Mouse (Mus musculus): ENCODE measurements around the gene Bmp5. TPM values are rescaled to one million over a fixed set of nuclear protein-coding genes. Genes with fewer than 3 reads are reported as not detected.

Bmp5 gene
- polyA plus RNA-seq, 1 experiment from 2014 or later = 5.6 TPM

GRCm38 (mm10) chr9:75850670-75851228, 75.6 kb downstream of the Bmp5 start:
- no peaks in the 10 kb centered on the region for H3K27me3 ChIP-seq (ENCODE audit: control insufficient read depth, insufficient read depth, low read length)
- 78% methylated on average over 5 of the region's 5 CpGs for WGBS
- no peak overlapping the region for H3K27ac ChIP-seq (replicated peaks; ENCODE audit: low read depth, low read length)
- H3K4me1 ChIP-seq (ENCODE audit: control insufficient read depth, insufficient read depth, low read length) = no peaks in the 10 kb centered on the region
- H3K9ac ChIP-seq (ENCODE audit: low read length) = no peak overlapping the region
- no peak for ATAC-seq (ENCODE audit: insufficient number of reproducible peaks, low FRiP score, low TSS enrichment, low read depth)
- H3K4me2 ChIP-seq (ENCODE audit: low read depth, severe bottlenecking) = no peak overlapping the region
- H3K36me3 ChIP-seq (ENCODE audit: control insufficient read depth, insufficient read depth, low read length) = no peaks in the 10 kb centered on the region
- H3K9me3 ChIP-seq (ENCODE audit: control insufficient read depth, low read length) = no peaks in the 10 kb centered on the region
- H3K4me3 ChIP-seq (ENCODE audit: low read depth, low read length) = no peak overlapping the region
- no peak for DNase-seq (ENCODE audit: low spot score)

- ATAC-seq (ENCODE audit: insufficient number of reproducible peaks, low FRiP score, low TSS enrichment, low read depth) = no peak
- H3K9ac ChIP-seq (ENCODE audit: low read length) = no peak overlapping the region
- H3K4me1 ChIP-seq (ENCODE audit: control insufficient read depth, insufficient read depth, low read length) = no peaks in the 10 kb centered on the region
- H3K36me3 ChIP-seq (ENCODE audit: control insufficient read depth, insufficient read depth, low read length) = no peaks in the 10 kb centered on the region
- no peaks in the 10 kb centered on the region for H3K9me3 ChIP-seq (ENCODE audit: control insufficient read depth, low read length)
- H3K27me3 ChIP-seq (ENCODE audit: control insufficient read depth, insufficient read depth, low read length) = no peaks in the 10 kb centered on the region
- WGBS = 85% methylated on average over 3 of the region's 3 CpGs
- no peak overlapping the region for H3K4me2 ChIP-seq (ENCODE audit: low read depth, severe bottlenecking)
- no peak for DNase-seq (ENCODE audit: low spot score)
- H3K4me3 ChIP-seq (ENCODE audit: low read depth, low read length) = no peak overlapping the region
- H3K27ac ChIP-seq (replicated peaks; ENCODE audit: low read depth, low read length) = no peak overlapping the region
Observed at GRCm38 (mm10) chr9:75858161-75858560, 83.0 kb downstream of the Bmp5 start.

GRCm38 (mm10) chr9:75858939-75859338, 83.8 kb downstream of the Bmp5 start:
- H3K4me2 ChIP-seq (ENCODE audit: low read depth, severe bottlenecking) = no peak overlapping the region
- no peak overlapping the region for H3K4me3 ChIP-seq (ENCODE audit: low read depth, low read length)
- no peak for DNase-seq (ENCODE audit: low spot score)
- no peak for ATAC-seq (ENCODE audit: insufficient number of reproducible peaks, low FRiP score, low TSS enrichment, low read depth)
- H3K36me3 ChIP-seq (ENCODE audit: control insufficient read depth, insufficient read depth, low read length) = no peaks in the 10 kb centered on the region
- WGBS = 72% methylated on average over 2 of the region's 2 CpGs
- H3K4me1 ChIP-seq (ENCODE audit: control insufficient read depth, insufficient read depth, low read length) = no peaks in the 10 kb centered on the region
- no peaks in the 10 kb centered on the region for H3K27me3 ChIP-seq (ENCODE audit: control insufficient read depth, insufficient read depth, low read length)
- no peaks in the 10 kb centered on the region for H3K9me3 ChIP-seq (ENCODE audit: control insufficient read depth, low read length)
- H3K27ac ChIP-seq (replicated peaks; ENCODE audit: low read depth, low read length) = no peak overlapping the region
- H3K9ac ChIP-seq (ENCODE audit: low read length) = no peak overlapping the region

GRCm38 (mm10) chr9:75870332-75871177, 95.4 kb downstream of the Bmp5 start:
- H3K27ac ChIP-seq (replicated peaks; ENCODE audit: low read depth, low read length) = 0 out of 2 replicates have a peak overlapping the region, but pooled peaks have one; percentile 30
- H3K4me2 ChIP-seq (ENCODE audit: low read depth, severe bottlenecking) = no peak overlapping the region
- DNase-seq (ENCODE audit: low spot score) (no peak), ATAC-seq (ENCODE audit: insufficient number of reproducible peaks, low FRiP score, low TSS enrichment, low read depth) (no peak)
- H3K36me3 ChIP-seq (ENCODE audit: control insufficient read depth, insufficient read depth, low read length) = no peaks in the 10 kb centered on the region
- no peak overlapping the region for H3K9ac ChIP-seq (ENCODE audit: low read length)
- no peak overlapping the region for H3K4me3 ChIP-seq (ENCODE audit: low read depth, low read length)
- 70% methylated on average over 7 of the region's 7 CpGs for WGBS
- H3K9me3 ChIP-seq (ENCODE audit: control insufficient read depth, low read length) = no peaks in the 10 kb centered on the region
- H3K27me3 ChIP-seq (ENCODE audit: control insufficient read depth, insufficient read depth, low read length) = no peaks in the 10 kb centered on the region
- H3K4me1 ChIP-seq (ENCODE audit: control insufficient read depth, insufficient read depth, low read length) = peaks cover 5% of the 10 kb centered on the region; the same call in 1 of the 2 replicates

- 80% methylated on average over 2 of the region's 2 CpGs for WGBS
- H3K27me3 ChIP-seq (ENCODE audit: control insufficient read depth, insufficient read depth, low read length) = no peaks in the 10 kb centered on the region
- no peak for ATAC-seq (ENCODE audit: insufficient number of reproducible peaks, low FRiP score, low TSS enrichment, low read depth)
- no peak overlapping the region for H3K27ac ChIP-seq (replicated peaks; ENCODE audit: low read depth, low read length)
- no peak overlapping the region for H3K4me3 ChIP-seq (ENCODE audit: low read depth, low read length)
- H3K9me3 ChIP-seq (ENCODE audit: control insufficient read depth, low read length) = no peaks in the 10 kb centered on the region
- DNase-seq (ENCODE audit: low spot score) = no peak
- H3K4me1 ChIP-seq (ENCODE audit: control insufficient read depth, insufficient read depth, low read length) = no peaks in the 10 kb centered on the region
- no peak overlapping the region for H3K9ac ChIP-seq (ENCODE audit: low read length)
- no peaks in the 10 kb centered on the region for H3K36me3 ChIP-seq (ENCODE audit: control insufficient read depth, insufficient read depth, low read length)
- H3K4me2 ChIP-seq (ENCODE audit: low read depth, severe bottlenecking) = no peak overlapping the region
Observed at GRCm38 (mm10) chr9:75876333-75876732, 101.2 kb downstream of the Bmp5 start.

GRCm38 (mm10) chr9:75883481-75884190, 108.5 kb downstream of the Bmp5 start:
- no peaks in the 10 kb centered on the region for H3K4me1 ChIP-seq (ENCODE audit: control insufficient read depth, insufficient read depth, low read length)
- H3K9me3 ChIP-seq (ENCODE audit: control insufficient read depth, low read length) = no peaks in the 10 kb centered on the region

GRCm38 (mm10) chr9:75886801-75887544, 111.8 kb downstream of the Bmp5 start:
- Histone ChIP-seq H3K4me2 (ENCODE audit: low read depth, severe bottlenecking) (no peak overlapping the region), H3K27ac (replicated peaks; ENCODE audit: low read depth, low read length) (no peak overlapping the region), H3K4me1 (ENCODE audit: control insufficient read depth, insufficient read depth, low read length) (no peaks in the 10 kb centered on the region), H3K4me3 (ENCODE audit: low read depth, low read length) (no peak overlapping the region), H3K27me3 (ENCODE audit: control insufficient read depth, insufficient read depth, low read length) (no peaks in the 10 kb centered on the region), H3K9ac (ENCODE audit: low read length) (no peak overlapping the region), H3K9me3 (ENCODE audit: control insufficient read depth, low read length) (no peaks in the 10 kb centered on the region), H3K36me3 (ENCODE audit: control insufficient read depth, insufficient read depth, low read length) (no peaks in the 10 kb centered on the region)
- no peak for ATAC-seq (ENCODE audit: insufficient number of reproducible peaks, low FRiP score, low TSS enrichment, low read depth)
- no peak for DNase-seq (ENCODE audit: low spot score)
- WGBS = 90% methylated on average over 7 of the region's 7 CpGs

More at GRCm38 (mm10) chr9:75883481-75884190, 108.5 kb downstream of the Bmp5 start:
- H3K9ac ChIP-seq (ENCODE audit: low read length) = no peak overlapping the region
- H3K36me3 ChIP-seq (ENCODE audit: control insufficient read depth, insufficient read depth, low read length) = no peaks in the 10 kb centered on the region
- no peak overlapping the region for H3K4me3 ChIP-seq (ENCODE audit: low read depth, low read length)
- no peak overlapping the region for H3K27ac ChIP-seq (replicated peaks; ENCODE audit: low read depth, low read length)
- H3K4me2 ChIP-seq (ENCODE audit: low read depth, severe bottlenecking) = no peak overlapping the region
- DNase-seq (ENCODE audit: low spot score) (no peak), ATAC-seq (ENCODE audit: insufficient number of reproducible peaks, low FRiP score, low TSS enrichment, low read depth) (no peak)
- H3K27me3 ChIP-seq (ENCODE audit: control insufficient read depth, insufficient read depth, low read length) = no peaks in the 10 kb centered on the region
- WGBS = 88% methylated on average over 4 of the region's 4 CpGs

- no peak overlapping the region for H3K27ac ChIP-seq (replicated peaks; ENCODE audit: low read depth, low read length)
- H3K4me3 ChIP-seq (ENCODE audit: low read depth, low read length) = no peak overlapping the region
- H3K36me3 ChIP-seq (ENCODE audit: control insufficient read depth, insufficient read depth, low read length) = no peaks in the 10 kb centered on the region
- H3K27me3 ChIP-seq (ENCODE audit: control insufficient read depth, insufficient read depth, low read length) = no peaks in the 10 kb centered on the region
- H3K4me1 ChIP-seq (ENCODE audit: control insufficient read depth, insufficient read depth, low read length) = no peaks in the 10 kb centered on the region
- DNase-seq (ENCODE audit: low spot score) (no peak), ATAC-seq (ENCODE audit: insufficient number of reproducible peaks, low FRiP score, low TSS enrichment, low read depth) (no peak)
- no peak overlapping the region for H3K9ac ChIP-seq (ENCODE audit: low read length)
- no peaks in the 10 kb centered on the region for H3K9me3 ChIP-seq (ENCODE audit: control insufficient read depth, low read length)
- H3K4me2 ChIP-seq (ENCODE audit: low read depth, severe bottlenecking) = no peak overlapping the region
- WGBS = 73% methylated on average over 8 of the region's 8 CpGs
Observed at GRCm38 (mm10) chr9:75896918-75897317, 121.8 kb downstream of the Bmp5 start.
